Mouse (Mus musculus): Measurements from ENCODE around the gene Pkhd1. TPM values are rescaled to one million over a fixed set of nuclear protein-coding genes. Genes with fewer than 3 reads are reported as not detected.

Pkhd1 gene
- 0.20 TPM in 1 of 2 replicates, not detected in the other for polyA plus RNA-seq (2011; ENCODE audit: insufficient read depth, insufficient read length, low replicate concordance, missing spikeins)

DNA sequence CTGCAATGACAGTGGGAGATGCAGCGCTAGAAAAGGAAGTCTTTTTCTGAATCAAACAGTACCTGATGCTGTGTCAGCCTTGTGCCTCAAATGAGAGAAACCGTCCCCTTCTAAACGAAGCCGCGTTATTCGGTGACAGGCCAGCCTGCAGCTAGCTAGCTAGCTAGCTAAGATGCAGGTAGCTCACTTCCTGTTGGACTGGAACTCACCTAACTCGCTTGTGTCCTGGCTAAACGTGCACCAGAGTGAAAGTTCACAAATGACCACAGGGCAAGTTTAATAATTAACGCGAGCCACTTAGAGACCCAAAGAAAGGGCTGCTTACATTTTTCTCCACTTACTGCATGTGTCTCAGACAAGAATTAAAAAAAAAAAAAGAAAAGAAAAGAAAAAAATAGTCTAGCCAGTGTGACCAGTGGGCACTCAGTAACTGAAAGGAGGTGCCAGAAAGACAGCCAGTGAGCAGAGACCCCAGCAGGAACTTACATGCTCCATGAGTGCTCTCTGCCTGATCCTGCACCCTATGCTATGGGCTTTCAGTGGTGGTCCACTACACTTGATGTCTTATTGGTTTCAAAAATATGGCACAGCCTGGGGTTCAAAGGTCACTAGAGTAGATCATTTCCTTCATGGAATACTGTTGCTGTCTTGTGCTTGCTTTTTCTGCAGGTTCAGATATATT, at the start of gene Pkhd1:
Pkhd1 (minus strand) TSS at position 216 of the 682 bp plus-strand sequence.
- 71% methylated on average over 10 of the region's 10 CpGs for WGBS
- Histone ChIP-seq H3K4me3 (replicated peaks; ENCODE audit: control insufficient read depth, low read depth, low read length) (no peak within 1 kb of the TSS), H3K27ac (ENCODE audit: control insufficient read depth, insufficient read depth, low read depth, low read length, poor library complexity) (no peak within 1 kb of the TSS), H3K4me1 (ENCODE audit: control insufficient read depth, insufficient read depth, low read length) (no peaks in the 10 kb centered on the region)
- TF ChIP-seq POLR2A (IDR thresholded peaks at IDR 0.05; ENCODE audit: borderline replicate concordance, control insufficient read depth, low read depth, low read length), result no peak
- no peak for TF ChIP-seq CTCF (IDR thresholded peaks at IDR 0.05; ENCODE audit: control insufficient read depth, insufficient read depth, low read length)

DNA sequence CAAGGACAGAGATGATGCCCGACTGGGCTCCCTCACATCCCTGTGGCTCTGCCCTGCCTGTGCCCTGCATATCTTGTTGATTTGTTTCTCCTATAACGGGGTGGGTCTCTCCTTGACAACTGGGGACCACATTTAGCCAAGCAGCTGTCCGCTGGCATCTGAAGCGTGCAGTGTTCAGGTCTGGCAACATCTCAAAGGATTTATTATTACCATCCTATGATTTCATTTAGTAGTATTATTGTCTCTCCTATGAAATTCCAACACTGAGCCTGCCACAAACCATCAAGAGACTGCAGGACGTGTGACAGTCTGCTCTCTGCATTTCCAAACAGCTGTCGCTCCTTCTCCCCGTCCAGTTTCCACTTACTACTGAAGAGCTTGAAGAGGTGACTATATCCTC, 49.7 kb upstream of the Pkhd1 start:
- Histone ChIP-seq H3K4me3 (replicated peaks; ENCODE audit: control insufficient read depth, low read depth, low read length) (no peak overlapping the region), H3K27ac (ENCODE audit: control insufficient read depth, insufficient read depth, low read depth, low read length, poor library complexity) (no peak overlapping the region), H3K4me1 (ENCODE audit: control insufficient read depth, insufficient read depth, low read length) (no peaks in the 10 kb centered on the region)
- no peak for TF ChIP-seq POLR2A (IDR thresholded peaks at IDR 0.05; ENCODE audit: borderline replicate concordance, control insufficient read depth, low read depth, low read length)
- TF ChIP-seq CTCF (IDR thresholded peaks at IDR 0.05; ENCODE audit: control insufficient read depth, insufficient read depth, low read length), result no peak
- whole genome bisulfite sequencing, result 75% methylated on average over 7 of the region's 7 CpGs

- no peaks in the 10 kb centered on the region for H3K4me1 ChIP-seq (ENCODE audit: control insufficient read depth, insufficient read depth, low read length)
- H3K4me3 ChIP-seq (replicated peaks; ENCODE audit: control insufficient read depth, low read depth, low read length), result no peak overlapping the region
- no peak overlapping the region for H3K27ac ChIP-seq (ENCODE audit: control insufficient read depth, insufficient read depth, low read depth, low read length, poor library complexity)
- 79% methylated on average over 2 of the region's 2 CpGs for WGBS
- TF ChIP-seq CTCF (IDR thresholded peaks at IDR 0.05; ENCODE audit: control insufficient read depth, insufficient read depth, low read length) (no peak), POLR2A (IDR thresholded peaks at IDR 0.05; ENCODE audit: borderline replicate concordance, control insufficient read depth, low read depth, low read length) (no peak)
These were observed 48.4 kb upstream of the Pkhd1 start for GRCm38 (mm10) chr1:20666233-20666632.

DNA sequence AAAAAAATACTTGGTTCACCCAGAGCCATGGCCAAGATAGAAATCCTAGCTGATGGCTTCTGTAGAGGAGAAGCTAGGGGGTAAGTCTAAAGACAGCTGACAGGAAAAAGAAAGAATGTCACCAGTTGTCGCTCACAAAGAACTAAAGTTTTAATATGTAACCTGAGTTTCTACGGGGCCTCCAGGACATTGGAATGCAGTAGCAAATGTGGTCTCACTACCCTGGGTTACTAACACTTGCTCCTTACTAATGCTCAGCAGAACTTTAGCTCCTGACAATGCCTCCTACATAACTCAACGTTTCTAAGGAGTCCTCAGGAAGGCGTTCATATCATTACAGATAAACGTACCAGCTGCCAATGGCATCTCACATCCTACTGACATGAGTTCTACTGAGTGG, 37.2 kb upstream of the Pkhd1 start:
- Histone ChIP-seq H3K4me1 (ENCODE audit: control insufficient read depth, insufficient read depth, low read length) (no peaks in the 10 kb centered on the region), H3K4me3 (replicated peaks; ENCODE audit: control insufficient read depth, low read depth, low read length) (no peak overlapping the region), H3K27ac (ENCODE audit: control insufficient read depth, insufficient read depth, low read depth, low read length, poor library complexity) (no peak overlapping the region)
- TF ChIP-seq CTCF (IDR thresholded peaks at IDR 0.05; ENCODE audit: control insufficient read depth, insufficient read depth, low read length) (no peak), POLR2A (IDR thresholded peaks at IDR 0.05; ENCODE audit: borderline replicate concordance, control insufficient read depth, low read depth, low read length) (no peak)
- WGBS, result 73% methylated on average over 5 of the region's 5 CpGs

GRCm38 (mm10) chr1:20653513-20654506, 35.9 kb upstream of the Pkhd1 start:
- Histone ChIP-seq H3K4me1 (ENCODE audit: control insufficient read depth, insufficient read depth, low read length) (no peaks in the 10 kb centered on the region), H3K4me3 (replicated peaks; ENCODE audit: control insufficient read depth, low read depth, low read length) (no peak overlapping the region), H3K27ac (ENCODE audit: control insufficient read depth, insufficient read depth, low read depth, low read length, poor library complexity) (no peak overlapping the region)
- no peak for TF ChIP-seq POLR2A (IDR thresholded peaks at IDR 0.05; ENCODE audit: borderline replicate concordance, control insufficient read depth, low read depth, low read length)
- no peak for TF ChIP-seq CTCF (IDR thresholded peaks at IDR 0.05; ENCODE audit: control insufficient read depth, insufficient read depth, low read length)
- 63% methylated on average over 6 of the region's 6 CpGs for WGBS

GRCm38 (mm10) chr1:20634856-20635255, 17.0 kb upstream of the Pkhd1 start:
- WGBS, result 76% methylated on average over 2 of the region's 2 CpGs
- no peak overlapping the region for H3K27ac ChIP-seq (ENCODE audit: control insufficient read depth, insufficient read depth, low read depth, low read length, poor library complexity)

DNA sequence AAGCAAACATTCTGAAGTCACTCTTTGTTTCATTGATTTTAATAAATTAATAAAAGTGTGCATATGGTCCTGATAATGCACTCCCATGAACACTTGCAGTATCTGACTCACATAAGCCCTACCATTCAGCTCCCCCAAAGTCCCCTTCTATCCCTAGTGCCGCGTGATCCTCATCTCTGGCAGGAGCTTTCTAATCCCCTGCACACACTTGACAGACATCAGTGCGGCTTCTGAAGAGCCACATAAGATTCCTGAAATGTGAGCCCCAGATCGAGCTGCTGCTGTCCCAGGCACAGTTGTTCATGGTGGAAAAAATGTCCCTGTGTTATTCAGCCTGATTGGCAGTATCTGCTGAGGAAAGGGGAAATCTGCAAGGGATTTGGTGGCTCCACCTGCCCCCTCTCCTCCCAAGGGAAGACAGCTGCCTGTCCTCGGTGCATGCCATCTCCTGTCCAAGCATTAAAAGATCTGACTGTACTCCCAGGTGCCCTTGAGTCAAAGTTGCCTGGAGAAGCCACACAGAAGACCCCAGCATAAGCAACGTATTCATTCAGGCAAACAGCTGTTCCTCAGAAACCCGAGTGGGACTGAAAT, 15.5 kb upstream of the Pkhd1 start:
- H3K4me3 ChIP-seq (replicated peaks; ENCODE audit: control insufficient read depth, low read depth, low read length), result no peak overlapping the region
- TF ChIP-seq CTCF (IDR thresholded peaks at IDR 0.05; ENCODE audit: control insufficient read depth, insufficient read depth, low read length) (no peak), POLR2A (IDR thresholded peaks at IDR 0.05; ENCODE audit: borderline replicate concordance, control insufficient read depth, low read depth, low read length) (no peak)
- H3K4me1 ChIP-seq (ENCODE audit: control insufficient read depth, insufficient read depth, low read length), result no peaks in the 10 kb centered on the region
- no peak overlapping the region for H3K27ac ChIP-seq (ENCODE audit: control insufficient read depth, insufficient read depth, low read depth, low read length, poor library complexity)
- 73% methylated on average over 7 of the region's 7 CpGs for WGBS

More at GRCm38 (mm10) chr1:20634856-20635255, 17.0 kb upstream of the Pkhd1 start:
- Histone ChIP-seq H3K4me3 (replicated peaks; ENCODE audit: control insufficient read depth, low read depth, low read length) (no peak overlapping the region), H3K4me1 (ENCODE audit: control insufficient read depth, insufficient read depth, low read length) (no peaks in the 10 kb centered on the region)
- no peak for TF ChIP-seq CTCF (IDR thresholded peaks at IDR 0.05; ENCODE audit: control insufficient read depth, insufficient read depth, low read length)
- TF ChIP-seq POLR2A (IDR thresholded peaks at IDR 0.05; ENCODE audit: borderline replicate concordance, control insufficient read depth, low read depth, low read length), result no peak

DNA sequence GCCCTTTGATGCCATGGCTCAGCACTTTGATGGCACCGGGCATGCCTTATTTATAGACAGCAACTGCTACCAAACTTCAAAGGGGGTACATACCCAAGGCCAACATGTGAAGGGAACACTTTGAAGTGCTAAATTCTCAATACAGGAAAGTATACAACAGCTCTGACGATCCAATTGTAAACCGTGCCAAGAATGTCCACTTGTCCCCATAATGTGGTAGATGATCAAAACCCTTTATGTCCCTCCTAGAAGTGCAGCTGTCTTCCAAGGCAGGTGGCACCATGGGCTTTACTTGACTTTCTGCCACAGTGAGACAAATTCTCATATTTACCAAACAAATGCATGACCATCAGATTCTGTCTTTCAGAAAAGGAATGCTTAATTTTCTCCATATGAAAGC, 6.7 kb upstream of the Pkhd1 start:
- H3K27ac ChIP-seq (ENCODE audit: control insufficient read depth, insufficient read depth, low read depth, low read length, poor library complexity), result no peak overlapping the region

More for the DNA sequence above, 6.7 kb upstream of the Pkhd1 start:
- TF ChIP-seq CTCF (IDR thresholded peaks at IDR 0.05; ENCODE audit: control insufficient read depth, insufficient read depth, low read length) (no peak), POLR2A (IDR thresholded peaks at IDR 0.05; ENCODE audit: borderline replicate concordance, control insufficient read depth, low read depth, low read length) (no peak)
- WGBS, result 77% methylated on average over 3 of the region's 3 CpGs
- Histone ChIP-seq H3K4me3 (replicated peaks; ENCODE audit: control insufficient read depth, low read depth, low read length) (no peak overlapping the region), H3K4me1 (ENCODE audit: control insufficient read depth, insufficient read depth, low read length) (no peaks in the 10 kb centered on the region)
